Mouse (Mus musculus) neural tube, embryonic 12.5 days (tissue): Measurements from ENCODE around the gene Matn3. TPM values are rescaled to one million over a fixed set of nuclear protein-coding genes. Genes with fewer than 3 reads are reported as not detected.
A peak's percentile ranks its signal among the peaks of the same experiment; 100 is the strongest.

ENCODE experiments used
- ATAC-seq: fragments of 200-750 bp; cut with Nextera tagmentation; 2 replicates; pipeline ENCODE4 v1.8.0; 2017; ENCODE audit warnings: low read depth, mild to moderate bottlenecking, moderate TSS enrichment, moderate library complexity; ENCODE audit not compliant: low FRiP score
- H3K27ac ChIP-seq: fragments of 300-500 bp; sonication (generic); 2 replicates; pipeline ENCODE4 v1.5.1; 2016
- H3K27me3 ChIP-seq: fragments of 300-500 bp; sonication (generic); replicated peaks from 2 replicates; pipeline ENCODE4 v1.6.1; 2016; ENCODE audit warnings: mild to moderate bottlenecking
- H3K36me3 ChIP-seq: fragments of 300-500 bp; sonication (generic); 2 replicates; pipeline ENCODE4 v1.6.1; 2016; ENCODE audit warnings: mild to moderate bottlenecking
- H3K4me1 ChIP-seq: fragments of 300-500 bp; sonication (generic); 2 replicates; pipeline ENCODE4 v1.6.1; 2016
- H3K4me2 ChIP-seq: fragments of 300-500 bp; sonication (generic); replicated peaks from 2 replicates; pipeline ENCODE4 v1.6.1; 2016; ENCODE audit warnings: mild to moderate bottlenecking
- H3K4me3 ChIP-seq: fragments of 300-500 bp; sonication (generic); 2 replicates; pipeline ENCODE4 v1.5.1; 2016
- H3K9ac ChIP-seq: fragments of 300-500 bp; sonication (generic); 2 replicates; pipeline ENCODE4 v1.6.1; 2016; ENCODE audit warnings: mild to moderate bottlenecking
- H3K9me3 ChIP-seq: fragments of 300-500 bp; sonication (generic); 2 replicates; pipeline ENCODE4 v1.6.1; 2016; ENCODE audit warnings: mild to moderate bottlenecking
- WGBS: fragments of 180-500 bp; shearing (Covaris S2); methylation state at CpG from one replicate; pipeline ENCODE4 v1.1.7; 2016; 5-methylcytosine and 5-hydroxymethylcytosine counted together
- polyA plus RNA-seq: library from polyadenylated mRNA; unstranded; fragments of >200 nt; fragmentation: Nextera tagmentation; extraction: Ambion mirVana; gene quantifications from 2 replicates; pipeline ENCODE4 v1.2.1, GENCODE M21; 2016

The Matn3 gene
- polyA plus RNA-seq, 1 experiment from 2014 or later = 0.70 TPM

GRCm38 (mm10) chr12:8940011-8941005 lies 7.4 kb upstream of the Matn3 start:
- WGBS = 71% methylated on average over 12 of the region's 12 CpGs
- no peak overlapping the region for H3K4me3 ChIP-seq
- no peaks in the 10 kb centered on the region for H3K27me3 ChIP-seq

GRCm38 (mm10) chr12:8941131-8941615 lies 6.6 kb upstream of the Matn3 start:
- ATAC-seq = no peak
- Histone ChIP-seq H3K9ac (no peak overlapping the region), H3K27ac (no peak overlapping the region), H3K4me1 (no peaks in the 10 kb centered on the region), H3K4me2 (no peak overlapping the region), H3K27me3 (no peaks in the 10 kb centered on the region), H3K36me3 (peaks cover 34% of the 10 kb centered on the region), H3K4me3 (no peak overlapping the region), H3K9me3 (no peaks in the 10 kb centered on the region)
- 65% methylated on average over 4 of the region's 4 CpGs for WGBS

More at GRCm38 (mm10) chr12:8940011-8941005, 7.4 kb upstream of the Matn3 start:
- H3K27ac ChIP-seq = no peak overlapping the region
- ATAC-seq = no peak
- H3K36me3 ChIP-seq = peaks cover 42% of the 10 kb centered on the region
- H3K4me2 ChIP-seq = no peak overlapping the region
- H3K9me3 ChIP-seq = no peaks in the 10 kb centered on the region
- no peak overlapping the region for H3K9ac ChIP-seq
- H3K4me1 ChIP-seq = no peaks in the 10 kb centered on the region

GRCm38 (mm10) chr12:8941699-8942392 lies 5.9 kb upstream of the Matn3 start:
- no peak for ATAC-seq
- Histone ChIP-seq H3K9ac (no peak overlapping the region), H3K9me3 (no peaks in the 10 kb centered on the region), H3K36me3 (peaks cover 27% of the 10 kb centered on the region), H3K4me2 (no peak overlapping the region), H3K4me1 (no peaks in the 10 kb centered on the region), H3K27me3 (0 out of 2 replicates have a peak, but pooled peaks cover 1% of the 10 kb centered on the region), H3K4me3 (no peak overlapping the region), H3K27ac (no peak overlapping the region)
- 74% methylated on average over 4 of the region's 4 CpGs for WGBS

- peaks cover 17% of the 10 kb centered on the region; the same call in 1 of the 2 replicates for H3K27me3 ChIP-seq
- 55% methylated on average over 9 of the region's 9 CpGs for WGBS
- no peaks in the 10 kb centered on the region for H3K36me3 ChIP-seq
- no peak overlapping the region for H3K9ac ChIP-seq
- H3K4me3 ChIP-seq = no peak overlapping the region
- no peak for ATAC-seq
- H3K4me1 ChIP-seq = peaks cover 8% of the 10 kb centered on the region
- H3K4me2 ChIP-seq = peak overlapping the region; percentile 97
- no peak overlapping the region for H3K27ac ChIP-seq
- no peaks in the 10 kb centered on the region for H3K9me3 ChIP-seq
Observed at GRCm38 (mm10) chr12:8947163-8947562, 566 bp upstream of the Matn3 start.

- Histone ChIP-seq H3K27ac (no peak overlapping the region), H3K4me3 (no peak overlapping the region), H3K9me3 (no peaks in the 10 kb centered on the region), H3K27me3 (peaks cover 9% of the 10 kb centered on the region; the same call in 1 of the 2 replicates), H3K4me1 (peaks cover 2% of the 10 kb centered on the region), H3K9ac (no peak overlapping the region), H3K4me2 (no peak overlapping the region), H3K36me3 (no peaks in the 10 kb centered on the region)
- no peak for ATAC-seq
- WGBS = 84% methylated on average over 10 of the region's 10 CpGs
Observed at GRCm38 (mm10) chr12:8953136-8953535, 5.4 kb downstream of the Matn3 start.

GRCm38 (mm10) chr12:8954161-8954561 lies 6.4 kb downstream of the Matn3 start:
- ATAC-seq = no peak
- H3K27me3 ChIP-seq = 0 out of 2 replicates have a peak, but pooled peaks cover 1% of the 10 kb centered on the region
- no peaks in the 10 kb centered on the region for H3K4me1 ChIP-seq
- H3K4me3 ChIP-seq = no peak overlapping the region
- no peak overlapping the region for H3K4me2 ChIP-seq
- no peak overlapping the region for H3K27ac ChIP-seq
- H3K9ac ChIP-seq = no peak overlapping the region
- H3K36me3 ChIP-seq = no peaks in the 10 kb centered on the region
- 15% methylated on average over 9 of the region's 9 CpGs for WGBS
- no peaks in the 10 kb centered on the region for H3K9me3 ChIP-seq

- Histone ChIP-seq H3K27ac (no peak overlapping the region), H3K36me3 (no peaks in the 10 kb centered on the region), H3K9ac (no peak overlapping the region), H3K27me3 (no peaks in the 10 kb centered on the region), H3K4me3 (no peak overlapping the region), H3K4me1 (peaks cover 6% of the 10 kb centered on the region; the same call in 1 of the 2 replicates), H3K9me3 (no peaks in the 10 kb centered on the region), H3K4me2 (no peak overlapping the region)
- ATAC-seq = peak; percentile 37; the same call in 1 of the 2 replicates
- WGBS = 56% methylated on average over 9 of the region's 9 CpGs
Observed at GRCm38 (mm10) chr12:8961607-8962316, 14.0 kb downstream of the Matn3 start.

GRCm38 (mm10) chr12:8969828-8970227 lies 22.1 kb downstream of the Matn3 start:
- Histone ChIP-seq H3K27ac (no peak overlapping the region), H3K4me2 (no peak overlapping the region), H3K36me3 (no peaks in the 10 kb centered on the region), H3K27me3 (no peaks in the 10 kb centered on the region), H3K4me1 (peaks cover 6% of the 10 kb centered on the region), H3K9ac (no peak overlapping the region), H3K4me3 (no peak overlapping the region), H3K9me3 (no peaks in the 10 kb centered on the region)
- ATAC-seq = no peak
- 48% methylated on average over 9 of the region's 9 CpGs for WGBS

GRCm38 (mm10) chr12:8973820-8974465 lies 26.2 kb downstream of the Matn3 start, which contains the start of gene Wdr35:
Gene Wdr35, plus strand, starts transcription at chr12:8973892.
- no peaks in the 10 kb centered on the region for H3K9me3 ChIP-seq
- peak; percentile 96 for ATAC-seq
- WGBS = under 1% methylated on average over 45 of the region's 45 CpGs
- peak within 1 kb of the TSS; percentile 62 for H3K4me3 ChIP-seq
- H3K9ac ChIP-seq = peak within 1 kb of the TSS; percentile 56
- H3K27ac ChIP-seq = no peak within 1 kb of the TSS
- H3K36me3 ChIP-seq = peaks cover 5% of the 10 kb centered on the region; the same call in 1 of the 2 replicates
- no peaks in the 10 kb centered on the region for H3K27me3 ChIP-seq
- peaks cover 7% of the 10 kb centered on the region for H3K4me1 ChIP-seq
- peak within 1 kb of the TSS; percentile 82 for H3K4me2 ChIP-seq

GRCm38 (mm10) chr12:8975076-8975475 lies 27.3 kb downstream of the Matn3 start:
- Histone ChIP-seq H3K4me3 (no peak overlapping the region), H3K4me2 (peak overlapping the region; percentile 82; the same call in 1 of the 2 replicates), H3K27me3 (no peaks in the 10 kb centered on the region), H3K27ac (no peak overlapping the region), H3K4me1 (peaks cover 7% of the 10 kb centered on the region), H3K36me3 (peaks cover 6% of the 10 kb centered on the region; the same call in 1 of the 2 replicates), H3K9ac (no peak overlapping the region), H3K9me3 (no peaks in the 10 kb centered on the region)
- ATAC-seq = no peak
- WGBS = 91% methylated on average over 3 of the region's 3 CpGs

- H3K27ac ChIP-seq = no peak overlapping the region
- 85% methylated on average over 8 of the region's 8 CpGs for WGBS
- H3K4me1 ChIP-seq = no peaks in the 10 kb centered on the region
- H3K9ac ChIP-seq = no peak overlapping the region
- H3K36me3 ChIP-seq = peaks cover 6% of the 10 kb centered on the region; the same call in 1 of the 2 replicates
- no peak for ATAC-seq
- no peak overlapping the region for H3K4me2 ChIP-seq
- no peaks in the 10 kb centered on the region for H3K27me3 ChIP-seq
- no peak overlapping the region for H3K4me3 ChIP-seq
- no peaks in the 10 kb centered on the region for H3K9me3 ChIP-seq
Observed at GRCm38 (mm10) chr12:8993231-8993630, 45.5 kb downstream of the Matn3 start.
